Mouse (Mus musculus) testis, adult 2 months (tissue): ENCODE results near the gene Gm45337.

ENCODE experiments used
- CTCF ChIP-seq: fragments of 200-500 bp; IDR thresholded peaks from 2 replicates; pipeline ENCODE4 v1.5.1; 2012; ENCODE audit warnings: low read depth, mild to moderate bottlenecking, inconsistent platforms, low read length, moderate library complexity; ENCODE audit not compliant: control insufficient read depth, insufficient read depth, insufficient replicate concordance
- POLR2A ChIP-seq: fragments of 200-500 bp; IDR thresholded peaks from 2 replicates; pipeline ENCODE4 v1.6.1; 2012; ENCODE audit warnings: low read depth, mild to moderate bottlenecking, inconsistent platforms, low read length, moderate library complexity; ENCODE audit not compliant: control insufficient read depth

GRCm38 (mm10) chr7:142181021-142181420 lies 36.6 kb upstream of the Gm45337 start:
- TF ChIP-seq CTCF (no peak), POLR2A (no peak)
